Mouse (Mus musculus) neural tube, embryonic 10.5 days (tissue): ENCODE results near the gene Stau1.
"Not testable (repeated sequence)": the region's sequence is repeated elsewhere in the genome, so short reads cannot be mapped to it uniquely, and the experiment has no call there.

Experiments used
- DNase-seq: peaks from one replicate; pipeline ENCODE4 v3.0.0-alpha.2; 2017; ENCODE audit warnings: low spot score; ENCODE audit errors: extremely low spot score

Stau1 gene

DNA sequence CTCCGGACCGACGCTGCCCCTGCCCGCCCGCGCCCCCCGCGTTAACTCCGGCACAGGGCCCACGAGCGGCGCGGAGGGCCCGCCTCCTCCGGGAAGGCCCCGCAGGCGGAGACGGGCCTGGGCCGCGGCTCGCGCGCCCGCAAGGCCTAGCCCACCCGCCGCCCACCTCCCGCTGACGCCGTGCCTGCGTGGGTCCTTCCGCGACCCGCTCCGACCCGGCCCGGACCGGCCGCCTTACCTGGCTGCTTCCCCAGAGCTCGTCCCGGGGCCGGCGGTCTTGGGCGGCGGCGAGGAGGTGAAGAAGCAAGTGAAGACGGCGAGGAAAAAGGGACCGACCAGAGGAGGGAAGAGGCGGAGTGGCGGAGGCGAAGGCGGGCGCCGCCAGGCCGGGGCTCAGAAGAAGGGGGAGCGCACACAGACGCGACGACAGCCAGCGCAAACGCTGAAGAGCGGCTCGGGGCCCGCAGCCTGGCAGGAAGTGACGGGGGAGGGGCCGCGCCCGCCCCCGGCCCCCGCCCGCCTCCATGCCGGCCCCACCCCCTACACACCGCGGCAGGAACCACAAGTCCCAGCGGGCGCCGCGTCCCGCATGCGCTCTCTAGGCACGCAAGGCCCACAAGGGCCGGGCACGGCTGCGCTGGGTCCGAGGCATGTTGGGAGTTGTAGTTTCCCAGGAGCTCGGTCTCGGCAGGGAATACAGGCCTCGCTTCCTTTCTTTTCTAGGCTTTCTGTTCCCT lies at the start of gene Stau1:
Gene Stau1, minus strand, starts transcription at position 504 of the 737 bp plus-strand sequence.
- peak; percentile 92 for DNase-seq

DNA sequence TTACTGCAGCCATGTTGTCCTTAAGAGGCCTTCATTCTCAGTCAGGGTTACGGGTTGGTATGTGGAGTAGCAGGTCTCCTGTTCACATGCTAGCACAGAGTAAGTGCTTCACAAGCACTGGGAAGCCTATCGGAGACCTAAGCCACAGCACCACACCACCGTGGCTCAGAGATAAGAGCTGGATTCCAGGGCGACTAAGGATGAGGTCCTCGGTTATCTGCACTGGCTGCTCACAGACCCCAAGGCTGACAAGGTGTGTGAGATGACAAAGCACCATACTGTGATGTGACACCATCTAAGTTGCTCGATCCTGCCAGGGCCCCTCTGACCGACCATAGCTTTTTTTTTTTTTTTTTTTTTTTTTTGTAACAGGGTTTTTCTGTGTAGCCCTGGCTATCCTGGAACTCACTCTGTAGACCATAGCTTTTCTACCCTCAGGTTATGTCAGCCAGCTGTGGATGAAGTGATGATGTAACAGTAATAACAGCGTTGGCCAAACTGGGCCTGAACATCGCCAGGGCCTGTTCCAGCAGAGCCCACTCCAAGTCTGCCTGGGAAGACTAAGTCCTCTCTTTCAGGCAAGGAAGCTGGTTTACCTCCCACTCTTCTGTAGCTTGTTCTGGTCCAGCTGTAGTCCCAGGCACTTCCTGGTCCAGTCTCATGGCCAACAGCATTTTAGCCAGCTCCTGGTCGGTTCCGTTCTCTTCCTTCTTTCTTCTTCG lies 47.5 kb upstream of the Stau1 start:
- no peak for DNase-seq

DNA sequence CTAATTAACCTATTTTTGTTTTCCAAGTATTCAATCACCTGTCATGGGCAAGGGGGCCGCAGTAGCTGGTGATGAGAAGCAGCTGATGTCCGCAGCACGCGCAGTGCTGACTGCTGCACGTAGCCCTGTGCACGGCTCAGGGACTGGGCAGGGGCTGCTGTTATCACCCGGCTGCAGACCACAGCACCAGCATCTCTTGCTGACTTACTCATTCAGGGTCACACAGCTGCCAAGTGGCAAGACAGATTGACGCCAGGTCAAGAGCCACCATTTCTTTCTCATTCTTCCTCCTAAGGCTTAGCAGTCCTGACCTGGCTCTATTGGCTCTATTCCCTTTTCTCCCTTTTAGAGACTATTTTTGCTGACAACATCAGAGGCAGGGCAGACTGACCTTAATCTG lies 43.3 kb upstream of the Stau1 start:
- DNase-seq: no peak

DNA sequence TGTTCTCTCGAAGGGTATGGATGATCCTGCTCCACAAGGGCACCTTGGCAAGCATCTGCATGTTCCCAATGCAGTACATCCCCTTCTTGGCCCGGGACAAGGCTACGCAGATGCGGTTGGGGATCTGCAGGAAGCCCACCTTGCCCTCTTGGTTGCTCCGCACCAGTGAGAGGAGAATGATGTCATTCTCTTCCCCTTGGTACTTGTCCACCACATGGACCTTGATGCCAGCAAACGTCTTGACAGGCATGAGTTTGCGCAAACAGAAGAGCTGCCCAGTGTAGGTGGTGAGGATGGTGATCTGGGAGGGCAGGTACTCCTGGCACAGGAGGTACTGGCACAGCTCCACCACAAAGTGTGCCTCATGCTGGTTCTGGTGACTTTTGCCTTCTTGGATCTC lies 42.6 kb upstream of the Stau1 start:
- no peak for DNase-seq

DNA sequence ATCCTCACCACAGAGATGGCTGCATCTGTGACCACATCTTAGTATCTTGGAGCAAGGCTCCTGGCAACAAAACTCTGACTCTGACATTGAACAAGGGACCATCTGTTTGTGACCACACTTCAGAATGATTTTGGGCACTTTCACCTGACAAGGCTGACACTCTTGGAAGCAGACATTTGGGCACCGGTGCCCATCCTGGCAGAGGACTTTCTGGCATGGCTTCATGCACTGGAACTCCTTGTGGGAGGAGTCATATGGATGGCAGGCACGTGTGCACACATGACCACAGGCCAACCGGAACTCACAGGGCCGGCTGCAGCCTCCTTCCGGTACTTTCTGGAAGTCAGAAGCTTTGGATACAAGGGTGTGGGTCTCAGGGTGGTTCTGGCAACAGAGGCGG lies 42.2 kb upstream of the Stau1 start:
- DNase-seq: no peak

DNA sequence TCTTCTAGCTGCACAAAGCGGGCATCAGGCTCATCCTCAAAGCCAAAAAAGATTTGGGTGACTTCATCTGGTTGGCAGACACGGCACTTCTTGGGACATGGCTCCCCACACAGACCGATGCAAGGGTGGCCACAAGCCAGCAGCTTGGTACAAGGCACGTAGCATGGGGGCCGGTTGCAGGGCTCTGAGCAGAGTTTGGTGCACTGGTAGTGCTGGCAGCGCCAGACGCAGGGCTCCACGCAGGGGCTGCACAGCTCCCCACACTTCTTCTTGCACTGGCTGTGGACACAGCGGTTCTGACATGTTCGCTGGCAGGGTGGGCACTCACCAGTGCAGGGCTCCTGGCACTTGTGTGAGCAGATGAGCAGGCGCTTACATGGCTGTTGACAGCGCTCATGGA lies 41.6 kb upstream of the Stau1 start:
- DNase-seq: no peak

DNA sequence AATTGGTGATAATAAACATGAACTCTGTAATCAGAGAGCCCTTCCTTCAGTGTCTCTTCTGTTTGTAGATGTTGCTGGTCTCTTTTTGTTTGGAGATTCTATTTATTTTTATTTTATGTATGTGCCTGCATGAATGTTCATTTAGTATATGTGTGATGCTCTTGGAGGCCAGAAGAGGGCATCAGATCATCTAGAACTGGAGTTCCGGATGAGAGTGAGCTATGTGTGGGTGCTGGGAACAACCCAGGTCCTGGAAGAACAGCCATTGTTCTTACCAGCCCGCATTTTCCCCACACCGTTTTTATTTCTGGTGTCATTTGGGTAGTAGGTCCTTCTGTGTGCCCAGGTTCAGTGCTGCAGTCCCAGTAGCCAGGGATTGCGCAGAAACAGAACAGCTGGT lies 34.4 kb upstream of the Stau1 start:
- no peak for DNase-seq

DNA sequence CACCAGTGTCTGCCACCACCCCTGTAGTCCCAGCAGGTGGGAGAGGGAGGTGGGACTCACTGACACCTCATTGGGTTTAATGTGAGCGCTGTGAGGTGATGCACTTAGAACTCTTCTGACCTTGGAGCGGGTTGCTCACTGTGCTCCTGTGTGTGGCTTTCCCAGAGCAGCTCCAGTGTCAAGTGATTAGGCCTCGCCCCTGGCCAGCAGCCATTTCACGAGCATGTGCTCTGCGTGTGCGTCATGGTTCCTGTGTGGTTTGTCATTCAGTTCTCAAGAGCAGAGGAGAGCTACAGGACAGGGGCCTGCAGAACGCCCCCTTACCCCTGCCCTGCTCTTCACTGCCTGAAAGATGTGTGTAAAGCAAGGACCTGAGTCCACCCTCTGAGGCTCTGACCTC lies 32.5 kb upstream of the Stau1 start:
- no peak for DNase-seq

DNA sequence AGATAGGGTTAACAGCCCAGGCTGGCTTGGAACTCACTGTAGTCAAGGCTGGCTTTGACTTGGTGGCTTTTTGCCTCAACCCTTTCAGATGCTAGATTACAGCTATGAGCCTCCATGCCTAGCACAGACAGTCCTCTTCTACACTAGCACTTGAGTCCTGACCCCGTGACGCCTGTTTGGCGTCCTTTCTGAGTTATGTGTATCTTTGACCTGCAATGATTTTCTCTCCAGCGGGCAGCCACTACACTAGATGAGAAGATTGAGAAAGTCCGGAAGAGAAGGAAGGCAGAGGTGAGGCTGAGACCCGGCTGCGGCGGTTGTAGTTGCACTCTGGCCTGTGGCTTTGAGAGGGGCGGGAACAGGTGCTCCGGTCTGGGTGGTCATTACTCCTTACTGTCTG lies 23.3 kb upstream of the Stau1 start:
- DNase-seq: no peak

DNA sequence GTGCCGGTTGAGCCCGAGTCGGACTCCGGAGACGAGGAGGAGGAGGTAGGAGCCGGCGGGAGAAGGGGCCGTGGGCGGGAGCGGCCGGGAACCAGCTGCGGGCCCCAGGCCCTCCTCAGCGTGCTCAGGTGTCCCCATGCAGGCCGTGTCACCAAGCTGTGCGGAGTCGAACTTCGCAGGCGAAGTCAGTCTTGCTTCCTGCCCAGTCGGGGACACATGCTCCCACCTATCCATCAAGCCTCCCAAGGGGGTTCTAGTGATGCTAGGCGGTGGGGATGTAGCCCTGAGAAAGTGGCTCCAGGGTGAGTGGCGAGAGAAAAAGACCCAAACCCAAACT lies 19.3 kb upstream of the Stau1 start:
- no peak for DNase-seq

DNA sequence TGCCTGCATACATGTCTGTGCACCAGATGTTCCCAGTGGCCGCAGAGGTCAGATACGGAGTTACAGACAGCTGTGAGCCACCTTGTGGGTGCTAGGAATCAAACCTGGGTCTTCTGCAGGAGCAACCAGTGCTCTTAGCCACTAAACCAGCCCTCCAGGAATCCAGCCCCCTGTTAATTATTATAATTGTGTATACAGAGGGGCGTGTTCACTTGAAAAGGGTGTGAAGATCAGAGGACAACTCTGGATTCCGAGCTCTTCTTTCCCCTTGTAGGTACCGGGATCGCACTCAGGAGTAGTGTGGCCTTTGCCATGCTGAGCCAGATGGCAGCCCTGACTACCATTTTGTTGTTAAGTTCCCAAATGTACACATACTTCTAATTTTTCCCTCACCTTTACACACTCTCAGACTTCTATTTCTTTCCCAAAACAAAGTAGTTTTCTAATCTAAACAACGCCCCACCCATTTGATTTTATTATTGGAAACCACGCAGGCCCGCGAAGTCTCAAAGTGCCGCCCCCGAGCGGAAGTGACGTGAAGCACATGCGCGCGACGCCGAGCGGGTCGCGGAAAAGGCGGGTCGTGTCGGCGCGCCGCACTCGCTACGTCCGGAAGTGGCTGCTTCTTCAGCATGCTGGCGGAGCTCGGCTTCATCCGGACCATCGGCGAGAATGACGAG lies 18.7 kb upstream of the Stau1 start, which contains the start of gene Ddx27:
Gene Ddx27, plus strand, starts transcription at position 492 of the 680 bp plus-strand sequence.
- peak; percentile 94 for DNase-seq

DNA sequence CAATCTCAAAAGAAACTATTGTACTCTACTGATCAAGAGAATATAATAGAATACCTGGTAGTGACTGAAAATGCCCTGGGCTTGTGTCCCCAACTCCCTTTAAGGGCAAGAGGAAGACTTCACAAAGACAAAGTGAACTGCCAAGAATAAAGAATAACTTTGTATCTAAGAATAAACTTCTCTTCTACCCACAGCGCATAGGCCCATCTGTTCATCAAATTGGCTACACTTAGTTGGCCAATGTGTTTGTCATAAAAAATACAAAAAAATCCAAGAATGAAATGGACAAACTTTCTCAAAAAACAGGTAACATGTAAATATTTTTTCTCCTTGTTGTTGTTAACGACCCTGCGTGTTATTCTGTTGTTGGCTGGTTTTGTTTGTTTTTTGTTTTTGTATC lies 14.4 kb upstream of the Stau1 start:
- DNase-seq: no peak

DNA sequence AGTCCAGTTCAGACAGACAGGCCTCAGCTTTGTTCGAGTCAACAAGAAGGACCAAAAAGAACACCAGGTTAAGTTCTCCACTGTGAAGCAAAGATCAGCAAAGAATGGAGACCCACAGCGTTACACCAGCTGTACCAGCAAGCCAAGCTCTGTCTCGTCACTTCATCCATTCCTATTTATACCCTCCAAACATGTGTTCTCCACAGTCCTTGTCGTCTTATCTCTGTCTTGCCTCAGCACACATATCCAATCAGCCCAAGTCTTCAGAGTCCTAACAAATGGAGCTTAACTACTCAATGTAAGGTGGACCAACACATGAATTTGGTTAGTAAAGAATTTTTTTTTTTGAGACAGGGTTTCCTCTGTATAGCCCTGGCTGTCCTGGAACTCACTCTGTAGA lies 13.4 kb upstream of the Stau1 start:
- no peak for DNase-seq

DNA sequence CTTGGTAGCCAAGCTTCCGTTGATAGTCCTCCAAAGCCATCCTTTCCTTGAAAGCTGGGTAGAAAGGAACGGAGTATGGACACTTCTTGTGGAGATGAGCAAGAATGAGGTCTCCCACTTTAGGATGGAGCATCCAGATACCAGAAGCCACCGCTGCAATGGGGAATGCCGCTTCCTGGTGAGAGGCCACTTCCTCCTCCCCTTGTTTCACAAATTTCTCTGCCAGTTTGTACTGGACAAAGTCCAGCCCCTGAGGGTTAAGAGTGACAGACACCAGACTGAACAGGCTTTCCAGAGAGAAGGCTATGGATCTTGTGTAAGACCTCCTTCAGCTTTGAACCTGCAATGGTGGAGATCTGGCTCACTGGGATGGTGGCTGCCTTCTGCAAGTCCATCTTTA lies 11.5 kb upstream of the Stau1 start:
- not testable (repeated sequence) for DNase-seq

DNA sequence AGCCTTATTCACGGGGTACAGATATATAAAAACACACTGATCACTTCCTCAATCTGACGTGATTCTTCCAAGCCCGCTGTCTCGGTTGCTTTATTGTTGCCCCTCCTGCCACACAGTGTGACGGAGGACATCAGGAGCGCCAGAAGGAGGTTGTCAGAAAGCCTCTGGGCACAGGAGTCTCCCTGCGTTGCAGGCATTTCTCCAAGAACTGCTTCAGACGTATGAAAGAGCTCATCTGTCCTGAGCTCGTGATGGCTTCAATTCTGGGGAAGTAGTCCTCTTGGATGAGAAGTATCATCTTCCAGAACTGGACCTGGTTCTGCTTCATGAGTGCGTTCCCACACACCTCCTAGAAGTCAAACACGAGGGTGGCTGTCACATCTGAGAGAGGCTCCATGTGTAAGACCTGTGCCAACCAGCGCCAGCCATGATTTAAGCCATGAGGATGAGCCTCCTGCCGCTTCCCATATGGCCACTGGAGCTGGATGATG lies 10.9 kb upstream of the Stau1 start:
- DNase-seq: no peak

DNA sequence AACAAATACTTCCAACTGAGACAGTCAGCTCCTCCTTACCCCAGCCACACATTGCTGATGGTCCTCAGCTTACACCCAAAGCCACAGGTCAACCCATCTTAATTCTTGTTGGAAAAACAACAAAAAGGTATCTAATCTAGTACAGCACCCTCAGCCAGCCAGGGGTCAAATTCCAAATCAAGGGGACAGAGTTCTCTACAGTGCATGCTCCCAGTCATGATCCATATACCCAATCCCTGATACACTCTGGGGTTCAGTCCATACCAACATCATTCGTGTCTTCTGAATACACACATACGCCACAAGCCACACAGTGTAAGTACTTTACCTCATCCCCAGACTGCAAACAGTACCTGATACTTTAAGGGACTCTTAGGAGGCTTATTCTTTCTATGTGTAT lies 10.3 kb upstream of the Stau1 start:
- no peak for DNase-seq

DNA sequence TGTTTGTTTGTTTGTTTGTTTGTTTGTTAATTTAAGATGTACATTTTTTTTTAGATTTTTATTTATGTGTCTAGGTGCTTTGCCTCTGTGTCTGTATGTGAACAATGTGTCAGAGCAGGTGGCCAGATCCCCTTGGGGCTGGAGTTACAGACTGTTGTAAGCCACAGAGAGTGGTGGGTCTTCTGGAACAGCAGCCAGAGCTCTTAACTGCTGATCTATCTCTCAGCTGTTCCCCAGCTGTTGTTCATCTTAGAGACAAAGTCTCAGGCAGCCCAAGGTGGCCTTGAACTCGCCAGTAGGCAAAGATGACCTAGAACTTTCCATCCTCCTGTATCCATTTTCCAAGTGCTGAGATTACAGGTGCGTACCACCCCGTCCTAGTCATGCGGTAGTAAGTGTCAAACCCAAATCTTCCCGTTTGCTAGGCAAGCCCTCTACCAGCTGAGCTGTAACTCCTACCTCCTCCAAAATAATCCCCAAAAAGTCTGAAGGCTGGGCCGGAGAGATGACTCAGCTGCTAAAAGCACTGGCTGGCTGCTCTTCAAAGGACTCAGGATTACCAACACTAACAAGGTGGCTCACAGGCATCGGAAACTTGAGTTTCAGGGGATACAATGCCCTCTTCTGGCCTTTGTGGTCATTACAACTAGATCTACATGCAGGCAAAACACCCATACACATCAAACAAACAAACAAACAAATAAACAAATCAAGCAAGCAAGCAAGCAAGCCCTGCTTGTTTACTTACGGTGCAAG lies 8.2 kb upstream of the Stau1 start:
- peak; percentile 42 for DNase-seq

DNA sequence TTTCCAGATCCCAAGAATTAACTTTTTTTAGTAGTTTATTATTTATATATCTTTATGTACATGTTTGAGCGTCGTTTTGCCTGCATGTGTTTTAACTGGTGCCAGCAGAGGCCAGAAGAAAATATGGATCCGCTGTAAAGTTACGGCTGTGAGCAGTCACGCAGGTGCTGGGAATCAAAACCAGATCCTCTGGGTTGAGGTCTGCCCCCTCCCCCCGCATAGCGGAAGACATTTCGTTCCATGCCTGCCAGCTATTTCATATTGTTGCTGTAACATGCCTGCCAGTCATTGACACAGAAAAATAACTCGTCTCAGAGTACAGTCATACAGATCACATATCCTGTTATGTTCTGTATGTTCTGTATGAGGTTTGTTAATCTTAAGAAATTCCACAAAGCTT lies 5.4 kb upstream of the Stau1 start:
- no peak for DNase-seq

DNA sequence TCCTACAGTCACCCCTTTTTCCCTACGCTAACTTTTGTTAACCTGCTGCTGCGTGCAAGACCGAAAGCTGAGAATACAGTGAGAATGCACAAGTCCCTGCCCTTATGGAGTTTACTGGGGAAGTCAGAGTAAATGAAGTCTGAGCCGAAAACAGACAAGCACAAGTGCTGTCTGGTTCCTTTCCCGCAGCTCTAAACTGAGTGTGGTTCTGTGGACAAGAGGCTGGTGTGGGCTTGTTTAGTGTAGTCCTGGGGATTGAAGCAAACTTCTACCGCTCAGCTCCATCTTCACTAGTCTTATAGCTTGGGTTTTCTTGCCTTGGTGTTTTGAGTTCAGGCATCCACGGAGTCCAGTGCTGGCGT lies 415 bp upstream of the Stau1 start:
- DNase-seq: no peak

DNA sequence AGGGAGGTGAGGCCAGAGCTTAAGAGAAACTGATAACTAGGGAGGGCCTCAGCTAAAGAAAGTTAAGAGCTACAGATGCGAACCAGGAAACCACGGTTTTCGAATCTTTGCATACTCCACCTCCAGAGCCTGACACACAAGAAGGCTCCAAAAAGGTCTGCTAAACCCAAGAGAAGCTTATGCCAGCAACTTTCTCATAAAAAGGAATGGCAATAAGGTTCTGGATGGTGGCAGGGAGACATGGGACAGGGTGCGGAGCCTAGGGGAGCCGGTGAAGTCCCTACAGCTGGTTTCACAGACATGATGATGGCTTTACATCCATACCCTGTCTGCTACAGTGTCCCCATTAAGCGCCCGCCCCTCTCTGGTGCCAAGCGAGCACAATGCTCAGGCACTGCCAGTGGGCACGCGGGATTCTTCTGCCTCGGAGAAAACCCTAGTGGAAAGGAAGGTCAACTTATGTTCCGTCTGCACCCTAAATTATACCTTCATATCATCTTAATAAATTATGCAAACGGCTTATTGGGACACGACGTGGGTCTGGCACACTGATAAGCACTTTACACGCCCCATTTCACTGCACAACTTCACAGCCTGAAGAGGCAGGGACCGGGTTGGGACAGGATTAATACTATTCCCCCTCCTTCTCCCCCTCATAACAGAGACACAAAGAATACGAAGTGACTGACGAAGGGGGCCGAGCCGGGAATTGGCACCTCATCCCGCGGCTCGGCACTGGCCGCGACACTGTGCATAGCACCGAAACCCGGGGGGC lies 891 bp downstream of the Stau1 start:
- DNase-seq: peak; percentile 46

DNA sequence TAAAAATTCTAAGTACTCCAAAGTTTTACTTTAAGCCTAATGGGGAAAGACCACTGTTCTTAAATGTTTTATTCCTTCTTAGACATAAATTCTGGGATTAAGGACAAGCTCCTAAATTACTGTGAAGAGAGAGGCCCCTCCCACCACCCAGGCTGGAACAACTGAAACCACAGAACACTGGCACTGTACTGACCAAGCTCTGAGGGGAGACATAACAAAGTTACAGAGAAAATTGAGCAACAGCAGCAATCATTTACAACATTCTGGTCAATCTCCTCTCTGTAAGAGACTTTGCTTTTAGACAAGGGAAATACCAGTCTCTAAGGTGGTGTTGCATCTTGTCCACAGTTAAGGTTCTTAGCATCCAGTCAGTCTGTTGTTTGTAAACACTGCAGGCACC lies 4.2 kb downstream of the Stau1 start:
- no peak for DNase-seq
